Mouse (Mus musculus) urinary bladder, postnatal 10 days (tissue): ENCODE results near the gene Cd7.

Experiments
- DNase-seq: peaks from one replicate; pipeline ENCODE4 v3.0.0; 2022; ENCODE audit warnings: low spot score

Gene Cd7

GRCm38 (mm10) chr11:120990951-120991526, 48.2 kb downstream of the Cd7 start, which contains the start of gene Csnk1d:
TSS of gene Csnk1d (minus strand) at chr11:120991330.
- peak; percentile 97 for DNase-seq

- DNase-seq = no peak
Measured at GRCm38 (mm10) chr11:120990126-120990781, 49.0 kb downstream of the Cd7 start.

GRCm38 (mm10) chr11:120989523-120989922, 49.7 kb downstream of the Cd7 start:
- DNase-seq = no peak

GRCm38 (mm10) chr11:120988410-120988809, 50.8 kb downstream of the Cd7 start:
- no peak for DNase-seq

- no peak for DNase-seq
Measured at GRCm38 (mm10) chr11:120987608-120988007, 51.6 kb downstream of the Cd7 start.
